Mouse (Mus musculus): Measurements from ENCODE around the gene Ugt2b36.

GRCm38 (mm10) chr5:87086269-87086668 is 6.1 kb downstream of the Ugt2b36 start:
- TF ChIP-seq POLR2A (IDR thresholded peaks at IDR 0.05; ENCODE audit: low read depth, low read length) (no peak), CTCF (IDR thresholded peaks at IDR 0.05; ENCODE audit: borderline replicate concordance, insufficient read depth, low read length) (no peak)
